Mouse (Mus musculus) layer of hippocampus, adult 2 months (tissue): ENCODE measurements around the gene Catsperz. TPM values are rescaled to one million over a fixed set of nuclear protein-coding genes. Genes with fewer than 3 reads are reported as not detected.
A peak's percentile ranks its signal among the peaks of the same experiment; 100 is the strongest.

Source experiments
- DNase-seq, 2 experiments: peaks; one replicate each; pipeline ENCODE4 v3.0.0; 2022; ENCODE audit warnings: low spot score in 2 of 2
- H3K27ac ChIP-seq: fragments of 200-600 bp; 2 replicates; pipeline ENCODE4 v1.8.1; 2022
- H3K4me3 ChIP-seq: fragments of 200-600 bp; 2 replicates; pipeline ENCODE4 v1.8.1; 2022; ENCODE audit warnings: mild to moderate bottlenecking
- CTCF ChIP-seq: fragments of 200-600 bp; conservative IDR thresholded peaks from 2 replicates; pipeline ENCODE4 v1.8.1; 2022; ENCODE audit warnings: antibody characterized with exemption, mild to moderate bottlenecking, moderate library complexity
- long read RNA-seq, 2 experiments: library from polyadenylated mRNA; stranded (forward); transcript quantifications; one replicate each; pipeline ENCODE4 v2.0.0; 2021; ENCODE audit warnings: borderline mapping rate in 2 of 2
- total RNA-seq, 2 experiments: library from RNA; stranded (reverse); gene quantifications; 2 replicates each; pipeline ENCODE4 v1.2.3; 2021

Catsperz gene
- total RNA-seq, result 10 to 100 TPM; 10.8 to 12.5 TPM
- long read RNA-seq, experiment 1, partial matches to known transcripts, result 1 of 3 reads
- long read RNA-seq, experiment 1, other reads (novel, unspliced or antisense), result 0 of 3 reads
- long read RNA-seq, experiment 2, partial matches to known transcripts, result 0 of 1 reads
- long read RNA-seq, experiment 2, other reads (novel, unspliced or antisense), result 0 of 1 reads

DNA sequence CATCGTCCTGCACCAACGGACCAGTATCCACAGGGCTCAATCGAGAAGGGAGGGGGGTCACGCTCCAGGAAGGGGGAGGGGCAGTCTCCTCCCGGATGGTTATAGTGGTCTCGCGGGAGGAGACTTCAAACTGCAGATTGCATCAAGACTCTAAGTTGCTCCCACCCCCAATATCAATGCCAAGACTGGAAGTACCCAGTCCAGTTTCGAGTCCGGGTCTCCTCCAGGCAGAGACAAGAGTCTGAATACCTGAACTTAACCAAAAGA is at the start of gene Catsperz:
Gene Catsperz (minus strand): TSS at position 74 of the 267 bp plus-strand sequence.
- Histone ChIP-seq H3K4me3 (peak within 1 kb of the TSS; percentile 26), H3K27ac (no peak within 1 kb of the TSS)
- no peak for TF ChIP-seq CTCF
- DNase-seq, result no peak

DNA sequence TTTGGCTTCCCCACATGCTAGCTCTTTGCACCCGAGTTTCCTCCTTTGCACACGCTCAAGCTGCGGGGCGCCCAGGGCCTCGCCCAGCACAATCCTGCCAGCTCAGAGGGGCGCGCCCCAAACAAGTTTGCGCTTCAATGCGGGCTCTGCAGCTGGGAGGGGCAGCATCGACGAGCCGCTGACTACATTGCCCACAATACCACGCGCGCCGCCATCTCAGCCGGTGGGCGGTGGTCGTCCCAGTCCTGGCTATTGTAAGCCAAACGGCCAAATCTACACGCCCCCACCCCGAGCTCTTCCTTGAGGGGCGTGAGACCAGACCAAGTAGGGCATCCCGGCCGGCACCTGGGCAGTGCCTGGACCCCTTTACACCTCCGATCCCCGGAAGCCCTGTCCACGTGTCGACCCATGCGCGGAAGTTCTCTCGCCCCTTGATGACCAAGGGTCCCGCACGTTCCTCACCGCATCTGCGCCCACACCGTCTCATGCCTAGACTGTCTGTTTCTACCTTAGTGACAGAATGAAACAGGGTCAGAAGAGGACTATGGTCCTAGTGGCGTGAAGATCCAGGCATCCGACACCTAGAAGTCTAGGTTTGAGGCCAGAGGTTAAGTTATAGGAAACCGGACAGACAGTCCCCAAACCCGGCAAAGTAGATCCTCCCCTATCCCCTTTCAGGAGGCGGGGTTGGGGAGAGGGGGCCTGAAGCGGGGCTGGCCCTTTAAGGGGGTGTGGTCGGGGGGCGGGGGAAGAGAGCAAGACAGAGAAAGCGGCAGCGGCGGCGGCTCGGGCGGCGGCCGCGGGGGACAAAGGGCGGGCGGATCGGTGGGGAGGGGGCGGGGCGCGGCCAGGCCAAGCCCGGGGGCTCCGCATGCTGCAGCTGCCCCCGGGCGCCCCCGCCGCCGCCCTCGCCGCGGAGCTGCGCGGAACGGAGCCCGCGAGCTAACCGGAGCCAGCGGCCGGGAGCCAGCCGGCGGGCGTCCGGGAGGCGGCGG is 49.3 kb upstream of the Catsperz start, which contains the start of gene Ppp1r14b:
Gene Ppp1r14b (plus strand): TSS at position 758 of the 995 bp plus-strand sequence.
- peak; percentile 66 to 74 for DNase-seq
- Histone ChIP-seq H3K4me3 (peak within 1 kb of the TSS; percentile 93), H3K27ac (peak within 1 kb of the TSS; percentile 88)
- TF ChIP-seq CTCF, result no peak

DNA sequence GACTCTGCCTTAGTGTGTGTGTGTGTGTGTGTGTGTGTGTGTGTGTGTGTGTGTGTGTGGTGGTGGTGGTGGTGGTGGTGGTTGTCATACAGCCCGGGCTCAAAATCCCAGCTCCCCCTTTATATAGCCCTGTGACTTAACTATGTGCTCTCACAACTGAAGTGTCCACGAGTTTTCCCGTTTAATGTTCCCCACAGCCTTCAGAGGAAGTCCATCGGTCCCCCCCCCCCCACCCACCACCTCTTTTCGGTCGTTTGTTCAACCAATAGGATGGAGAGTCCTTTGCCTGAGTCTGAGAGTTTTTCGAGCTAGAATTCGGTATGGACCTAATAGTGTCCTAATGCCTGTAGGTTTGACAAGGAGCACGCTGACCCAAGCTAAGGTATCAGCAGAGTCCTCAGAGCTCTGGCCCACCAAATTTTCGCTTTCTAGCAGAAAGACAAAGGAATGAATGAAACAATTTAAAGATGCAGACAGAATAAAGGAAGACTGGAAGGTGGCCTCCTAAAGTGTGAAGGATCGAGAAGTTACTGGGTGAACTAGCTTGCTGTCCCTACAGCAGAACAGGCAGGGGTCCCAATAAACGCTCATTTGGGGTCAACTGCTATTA is 48.5 kb upstream of the Catsperz start:
- TF ChIP-seq CTCF, result no peak
- H3K4me3 ChIP-seq, result peak overlapping the region; percentile 93
- peak overlapping the region; percentile 73; the same call in 1 of the 2 replicates for H3K27ac ChIP-seq
- DNase-seq, result no peak

- no peak for DNase-seq
- no peak overlapping the region for H3K27ac ChIP-seq
- TF ChIP-seq CTCF, result no peak
- H3K4me3 ChIP-seq, result no peak overlapping the region
Observed at GRCm38 (mm10) chr19:6972247-6972917, 47.2 kb upstream of the Catsperz start.

GRCm38 (mm10) chr19:6971644-6972043 is 46.5 kb upstream of the Catsperz start:
- TF ChIP-seq CTCF, result no peak
- H3K4me3 ChIP-seq, result no peak overlapping the region
- no peak for DNase-seq
- no peak overlapping the region for H3K27ac ChIP-seq

GRCm38 (mm10) chr19:6970460-6971085 is 45.4 kb upstream of the Catsperz start:
- H3K27ac ChIP-seq, result peak overlapping the region; percentile 15; the same call in 1 of the 2 replicates
- DNase-seq, result no peak
- peak overlapping the region; percentile 30; the same call in 1 of the 2 replicates for H3K4me3 ChIP-seq
- TF ChIP-seq CTCF, result no peak

- TF ChIP-seq CTCF, result peak; percentile 75
- Histone ChIP-seq H3K27ac (peak overlapping the region; percentile 72; the same call in 1 of the 2 replicates), H3K4me3 (peak overlapping the region; percentile 53)
- DNase-seq, result peak in 1 of 2 experiments; percentile 64
Observed at GRCm38 (mm10) chr19:6969665-6970381, 44.6 kb upstream of the Catsperz start.

- no peak for TF ChIP-seq CTCF
- Histone ChIP-seq H3K27ac (peak overlapping the region; percentile 72; the same call in 1 of the 2 replicates), H3K4me3 (peak overlapping the region; percentile 53)
- no peak for DNase-seq
Observed at GRCm38 (mm10) chr19:6969291-6969664, 44.1 kb upstream of the Catsperz start.

DNA sequence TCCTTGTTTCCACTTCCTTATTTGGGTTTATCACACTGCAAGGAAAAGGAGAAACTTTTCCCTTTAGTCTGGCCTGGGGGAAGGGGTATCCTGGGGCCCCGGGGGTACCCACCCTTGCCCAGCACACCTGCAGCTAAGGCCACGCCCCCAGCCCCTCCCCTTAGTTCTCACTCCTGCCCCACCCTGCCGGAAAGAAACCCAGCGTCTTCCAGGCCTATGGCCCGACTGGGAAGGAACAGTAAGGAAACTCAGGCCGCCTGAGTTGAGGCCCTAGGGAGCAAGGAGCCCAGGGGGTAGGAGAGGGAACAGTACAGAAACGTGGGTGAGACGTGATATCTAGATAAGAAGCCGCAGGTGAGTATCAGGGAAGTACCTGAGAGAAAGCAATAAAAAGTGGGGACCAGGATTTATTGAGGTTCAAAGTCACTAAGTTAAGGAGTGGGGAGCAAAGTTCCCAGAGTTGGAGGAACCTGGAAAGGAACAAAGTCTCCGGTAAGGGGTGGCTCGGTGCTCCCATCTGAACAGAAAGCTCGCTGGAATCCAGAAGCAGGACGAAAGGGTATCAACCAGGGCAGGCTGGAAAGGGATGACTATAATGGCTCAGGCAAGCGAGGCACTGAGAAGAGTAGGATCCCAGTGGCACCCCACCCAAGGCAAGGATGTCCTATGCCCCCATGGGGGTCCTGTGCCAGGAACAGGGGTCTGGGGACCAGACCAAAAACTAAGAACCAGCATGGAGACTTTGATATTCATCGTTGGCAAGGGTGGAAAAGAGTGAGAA is 43.5 kb upstream of the Catsperz start:
- Histone ChIP-seq H3K27ac (peak overlapping the region; percentile 72; the same call in 1 of the 2 replicates), H3K4me3 (peak overlapping the region; percentile 53)
- no peak for TF ChIP-seq CTCF
- DNase-seq, result no peak

GRCm38 (mm10) chr19:6956461-6956860 is 31.3 kb upstream of the Catsperz start:
- Histone ChIP-seq H3K27ac (no peak overlapping the region), H3K4me3 (no peak overlapping the region)
- no peak for TF ChIP-seq CTCF
- DNase-seq, result no peak

GRCm38 (mm10) chr19:6955424-6955823 is 30.2 kb upstream of the Catsperz start:
- no peak for DNase-seq
- Histone ChIP-seq H3K4me3 (no peak overlapping the region), H3K27ac (no peak overlapping the region)
- TF ChIP-seq CTCF, result no peak
